In genomic region chr6:34971181-34971580, GRCm38 (mm10) we compare ENCODE assay signal across 29 mouse cellular contexts. TPM values are rescaled to one million over a fixed set of nuclear protein-coding genes. Genes with fewer than 3 reads are reported as not detected.
"Had no signal": no experiment of that assay in that cellular context is flagged by ENCODE, and none has a peak within 500 bp of the region (broad histone marks: within the 10 kb centered on the region; RNA-seq: fewer than 3 reads in every experiment).

No protein-coding gene starts in this region.

- H3K4me2 ChIP-seq: limb, embryonic 13.5 days; liver, embryonic 12.5 days; liver, embryonic 15.5 days; lung, embryonic 15.5 days; midbrain, embryonic 12.5 days; midbrain, embryonic 15.5 days; neural tube, embryonic 12.5 days; neural tube, embryonic 15.5 days; stomach, embryonic 15.5 days had no signal

- ATAC-seq: liver, embryonic 12.5 days; midbrain, embryonic 15.5 days had no signal

- H3K36me3 ChIP-seq: limb, embryonic 10.5 days; limb, embryonic 13.5 days; liver, embryonic 12.5 days; liver, embryonic 15.5 days; lung, embryonic 15.5 days; midbrain, embryonic 12.5 days; midbrain, embryonic 15.5 days; neural tube, embryonic 12.5 days; neural tube, embryonic 15.5 days; stomach, embryonic 15.5 days had no signal

- DNase-seq: kidney, adult 11 months; kidney, adult 9 months; kidney, postnatal 10 days; kidney, postnatal 4 days; liver; lung, adult 18-20 months; lung, postnatal 10 days; lung, postnatal 36 days; right cerebral cortex, adult 18-20 months; right cerebral cortex, postnatal 14 days; right cerebral cortex, postnatal 4 days; spleen, adult 18-20 months; thymus, adult 18-20 months; thymus, postnatal 14 days; thymus, postnatal 4 days had no signal

- H3K4me1 ChIP-seq: liver, embryonic 12.5 days; liver, embryonic 15.5 days; lung, embryonic 15.5 days; midbrain, embryonic 12.5 days; midbrain, embryonic 15.5 days; neural tube, embryonic 12.5 days; neural tube, embryonic 15.5 days; stomach, embryonic 15.5 days had no signal

- H3K4me3 ChIP-seq: limb, embryonic 10.5 days; limb, embryonic 13.5 days; liver, embryonic 12.5 days; liver, embryonic 15.5 days; lung, embryonic 15.5 days; megakaryocyte, embryonic 14.5 days; midbrain, embryonic 12.5 days; midbrain, embryonic 15.5 days; neural tube, embryonic 12.5 days; neural tube, embryonic 15.5 days; stomach, embryonic 15.5 days had no signal

- H3K9ac ChIP-seq: limb, embryonic 13.5 days; liver, embryonic 12.5 days; liver, embryonic 15.5 days; lung, embryonic 15.5 days; midbrain, embryonic 12.5 days; midbrain, embryonic 15.5 days; neural tube, embryonic 12.5 days; neural tube, embryonic 15.5 days; stomach, embryonic 15.5 days had no signal

- H3K27me3 ChIP-seq: limb, embryonic 13.5 days; liver, embryonic 12.5 days; liver, embryonic 15.5 days; lung, embryonic 15.5 days; midbrain, embryonic 12.5 days; midbrain, embryonic 15.5 days; neural tube, embryonic 12.5 days; neural tube, embryonic 15.5 days; stomach, embryonic 15.5 days had no signal

- H3K9me3 ChIP-seq: limb, embryonic 10.5 days; limb, embryonic 13.5 days; liver, embryonic 12.5 days; liver, embryonic 15.5 days; lung, embryonic 15.5 days; midbrain, embryonic 12.5 days; midbrain, embryonic 15.5 days; neural tube, embryonic 12.5 days; neural tube, embryonic 15.5 days; stomach, embryonic 15.5 days had no signal

- H3K27ac ChIP-seq: limb, embryonic 10.5 days; limb, embryonic 13.5 days; liver, embryonic 12.5 days; liver, embryonic 15.5 days; lung, embryonic 15.5 days; midbrain, embryonic 12.5 days; midbrain, embryonic 15.5 days; neural tube, embryonic 12.5 days; neural tube, embryonic 15.5 days; stomach, embryonic 15.5 days had no signal

RNA-seq across cellular contexts. Expression of gene Stra8, which starts 51.2 kb away (rescaled TPM):
- total RNA-seq: layer of hippocampus, adult 18-20 months; layer of hippocampus, postnatal 14 days; left cerebral cortex, postnatal 25 days had no signal
- polyA plus RNA-seq: limb, embryonic 10.5 days; limb, embryonic 13.5 days; liver, embryonic 12.5 days; liver, embryonic 15.5 days; lung, embryonic 15.5 days; midbrain, embryonic 12.5 days; midbrain, embryonic 15.5 days; neural tube, embryonic 12.5 days; neural tube, embryonic 15.5 days; stomach, embryonic 15.5 days had no signal
